17 mouse cellular contexts compared by ENCODE assay signal in the genomic region with DNA sequence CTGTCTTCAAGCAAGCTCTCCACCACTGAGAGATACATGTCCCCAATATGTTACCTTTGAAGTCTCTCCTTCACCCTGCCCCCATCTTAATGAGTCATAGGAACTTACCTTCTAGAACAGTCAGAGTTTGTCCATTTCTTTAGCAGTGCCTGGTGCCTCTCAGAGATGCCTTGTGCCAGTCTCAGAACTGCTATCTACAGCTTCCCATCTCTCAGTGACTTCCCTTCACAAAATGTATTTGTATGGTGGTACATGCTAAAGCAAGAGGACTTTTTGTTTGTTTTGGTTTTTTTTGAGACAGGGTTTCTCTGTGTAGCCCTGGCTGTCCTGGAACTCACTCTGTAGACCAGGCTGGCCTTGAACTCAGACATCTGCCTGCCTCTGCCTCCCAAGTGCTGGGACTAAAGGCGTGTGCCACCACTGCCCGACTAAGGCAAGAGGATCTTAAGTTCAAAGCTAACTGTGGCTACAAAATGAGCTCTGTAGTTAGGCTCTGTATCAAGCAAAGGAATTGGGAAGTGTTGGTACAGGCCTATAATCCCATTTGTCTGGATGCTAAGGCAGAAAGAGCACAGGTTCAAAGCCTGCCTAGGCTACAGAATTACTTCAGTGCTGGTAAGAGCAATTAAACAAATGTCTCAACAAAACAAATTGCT. TPM values are rescaled to one million over a fixed set of nuclear protein-coding genes. Genes with fewer than 3 reads are reported as not detected.
DNase-seq lines count a peak whose midpoint lies in the region; ATAC-seq and TF ChIP-seq lines count a peak whose summit lies in the region.
"Had no signal": no experiment of that assay in that cellular context is flagged by ENCODE, and none has a peak within 500 bp of the region (broad histone marks: within the 10 kb centered on the region; RNA-seq: fewer than 3 reads in every experiment).

No protein-coding gene starts in this region.

- H3K36me3 ChIP-seq in heart, embryonic 13.5 days = no peaks in the 10 kb centered on the region
- H3K36me3 ChIP-seq in intestine, embryonic 15.5 days = no peaks in the 10 kb centered on the region
- H3K36me3 ChIP-seq in stomach, embryonic 15.5 days = no peaks in the 10 kb centered on the region
- H3K36me3 ChIP-seq: forebrain, embryonic 15.5 days; G1E had no signal

- H3K4me3 ChIP-seq in heart, embryonic 13.5 days = no peak overlapping the region
- H3K4me3 ChIP-seq in intestine, embryonic 15.5 days (replicated peaks) = no peak overlapping the region
- H3K4me3 ChIP-seq in stomach, embryonic 15.5 days (replicated peaks) = no peak overlapping the region
- H3K4me3 ChIP-seq in left cerebral cortex, adult 2 months = no peak overlapping the region
- H3K4me3 ChIP-seq: erythroblast, embryonic 14.5 days; forebrain, embryonic 15.5 days had no signal

- ATAC-seq in heart, embryonic 13.5 days (ENCODE audit: extremely low read depth, insufficient number of reproducible peaks, low FRiP score, low TSS enrichment) = no peak
- peak; percentile 82 for ATAC-seq in CD4-positive, CD25-positive, alpha-beta regulatory T cell, adult 4 months
- ATAC-seq in intestine, embryonic 15.5 days = peak; percentile 65
- no peak for ATAC-seq in stomach, embryonic 15.5 days (ENCODE audit: insufficient read depth, low FRiP score, low read depth)
- ATAC-seq: forebrain, embryonic 15.5 days; midbrain, embryonic 16.5 days had no signal

- no peak for TF ChIP-seq CTCF in left cerebral cortex, adult 2 months (IDR thresholded peaks at IDR 0.05)

- H3K4me2 ChIP-seq in heart, embryonic 13.5 days = no peak overlapping the region
- no peak overlapping the region for H3K4me2 ChIP-seq in intestine, embryonic 15.5 days (replicated peaks)
- H3K4me2 ChIP-seq in stomach, embryonic 15.5 days = no peak overlapping the region
- H3K4me2 ChIP-seq: forebrain, embryonic 15.5 days; hindbrain, embryonic 14.5 days had no signal

- H3K9ac ChIP-seq in heart, embryonic 13.5 days = peak overlapping the region; percentile 34
- no peak overlapping the region for H3K9ac ChIP-seq in intestine, embryonic 15.5 days
- H3K9ac ChIP-seq in stomach, embryonic 15.5 days = no peak overlapping the region
- H3K9ac ChIP-seq: forebrain, embryonic 15.5 days; hindbrain, embryonic 14.5 days had no signal

- no peak for DNase-seq in heart, postnatal 14 days
- no peak for DNase-seq in left cerebral cortex, adult 2 months (ENCODE audit: extremely low spot score in 1 of 2, low spot score in 2 of 2)
- no peak for DNase-seq in urinary bladder, postnatal 14 days (ENCODE audit: low spot score)
- DNase-seq: adrenal gland, adult 8-10 months; cerebellum, adult 11 months; cerebellum, postnatal 25 days; thymus, postnatal 14 days had no signal

- no peaks in the 10 kb centered on the region for H3K9me3 ChIP-seq in heart, embryonic 13.5 days
- H3K9me3 ChIP-seq in intestine, embryonic 15.5 days = no peaks in the 10 kb centered on the region
- H3K9me3 ChIP-seq in stomach, embryonic 15.5 days = no peaks in the 10 kb centered on the region
- H3K9me3 ChIP-seq: forebrain, embryonic 15.5 days; G1E had no signal

- peaks cover 12% of the 10 kb centered on the region for H3K4me1 ChIP-seq in heart, embryonic 13.5 days
- no peaks in the 10 kb centered on the region for H3K4me1 ChIP-seq in intestine, embryonic 15.5 days (replicated peaks)
- no peaks in the 10 kb centered on the region; the same call in 1 of the 2 replicates for H3K4me1 ChIP-seq in stomach, embryonic 15.5 days

- intact Hi-C loops in heart, postnatal 14 days (cut with DNase I) = no loop called here
- intact Hi-C loops in left cerebral cortex, adult 2 months (cut with DNase I) = no loop called here

- WGBS in heart, embryonic 13.5 days = 80% methylated on average over 2 of the region's 2 CpGs
- WGBS in intestine, embryonic 15.5 days = 77% methylated on average over 2 of the region's 2 CpGs
- 80% methylated on average over 2 of the region's 2 CpGs for WGBS in stomach, embryonic 15.5 days

- no peak overlapping the region for H3K27ac ChIP-seq in heart, embryonic 13.5 days (replicated peaks)
- no peak overlapping the region for H3K27ac ChIP-seq in intestine, embryonic 15.5 days
- peak overlapping the region; percentile 57 for H3K27ac ChIP-seq in stomach, embryonic 15.5 days
- H3K27ac ChIP-seq in left cerebral cortex, adult 2 months = no peak overlapping the region
- H3K27ac ChIP-seq: forebrain, embryonic 15.5 days; hindbrain, embryonic 14.5 days had no signal

- no peaks in the 10 kb centered on the region for H3K27me3 ChIP-seq in heart, embryonic 13.5 days (replicated peaks)
- no peaks in the 10 kb centered on the region for H3K27me3 ChIP-seq in intestine, embryonic 15.5 days (replicated peaks)
- no peaks in the 10 kb centered on the region for H3K27me3 ChIP-seq in stomach, embryonic 15.5 days (replicated peaks)
- H3K27me3 ChIP-seq: forebrain, embryonic 15.5 days had no signal

RNA-seq across cellular contexts. Expression of a gene that starts 49.3 kb away (rescaled TPM):
- 0.28 and 0.47 TPM in 2 replicates for polyA plus RNA-seq in heart, embryonic 13.5 days (2015; fragmentation: Nextera tagmentation; extraction: Ambion mirVana)
- total RNA-seq in heart, postnatal 14 days (2021) = under 1 TPM; 0.27 to 0.41 TPM
- 1 to 10 TPM in 1 of 2 experiments, under 1 TPM in 1; 0.28 to 1.1 TPM for polyA plus RNA-seq in CD4-positive, CD25-positive, alpha-beta regulatory T cell, adult 4 months (2017; shearing (Covaris generic))
- polyA plus RNA-seq in intestine, embryonic 15.5 days (2015; fragmentation: Nextera tagmentation; extraction: Ambion mirVana) = 0.37 and 0.96 TPM in 2 replicates
- polyA plus RNA-seq in stomach, embryonic 15.5 days (2015; fragmentation: Nextera tagmentation; extraction: Ambion mirVana) = 0.46 and 0.59 TPM in 2 replicates
- total RNA-seq in left cerebral cortex, adult 2 months (2021) = under 1 TPM; 0.09 to 0.16 TPM
- total RNA-seq: megakaryocyte-erythroid progenitor cell, adult 5-6 weeks had no signal
- polyA plus RNA-seq: erythroblast, embryonic 14.5 days; forebrain, embryonic 15.5 days; G1E had no signal

RNA-seq across cellular contexts. Expression of a gene that starts 49.4 kb away (rescaled TPM):
- polyA plus RNA-seq in heart, embryonic 13.5 days (2015; fragmentation: Nextera tagmentation; extraction: Ambion mirVana) = 9.7 and 9.9 TPM in 2 replicates
- 1 to 10 TPM; 2.5 to 2.7 TPM for total RNA-seq in heart, postnatal 14 days (2021)
- polyA plus RNA-seq in CD4-positive, CD25-positive, alpha-beta regulatory T cell, adult 4 months (2017; shearing (Covaris generic)) = 1 to 10 TPM; 1.2 to 1.7 TPM
- polyA plus RNA-seq in intestine, embryonic 15.5 days (2015; fragmentation: Nextera tagmentation; extraction: Ambion mirVana) = 6.3 and 7.0 TPM in 2 replicates
- polyA plus RNA-seq in stomach, embryonic 15.5 days (2015; fragmentation: Nextera tagmentation; extraction: Ambion mirVana) = 6.3 and 6.5 TPM in 2 replicates
- total RNA-seq in left cerebral cortex, adult 2 months (2021) = 1 to 10 TPM; 3.1 to 4.4 TPM

Comparison
In these comparisons a context has a peak if more than half of its experiments do, and no peak if none do; other contexts are left out.
1. ATAC-seq: peak in CD4-positive, CD25-positive, alpha-beta regulatory T cell, adult 4 months (single experiment) and intestine, embryonic 15.5 days (single experiment); none in heart, embryonic 13.5 days (single experiment) and stomach, embryonic 15.5 days (single experiment).